8 mouse cellular contexts compared by ENCODE assay signal in the genomic region with DNA sequence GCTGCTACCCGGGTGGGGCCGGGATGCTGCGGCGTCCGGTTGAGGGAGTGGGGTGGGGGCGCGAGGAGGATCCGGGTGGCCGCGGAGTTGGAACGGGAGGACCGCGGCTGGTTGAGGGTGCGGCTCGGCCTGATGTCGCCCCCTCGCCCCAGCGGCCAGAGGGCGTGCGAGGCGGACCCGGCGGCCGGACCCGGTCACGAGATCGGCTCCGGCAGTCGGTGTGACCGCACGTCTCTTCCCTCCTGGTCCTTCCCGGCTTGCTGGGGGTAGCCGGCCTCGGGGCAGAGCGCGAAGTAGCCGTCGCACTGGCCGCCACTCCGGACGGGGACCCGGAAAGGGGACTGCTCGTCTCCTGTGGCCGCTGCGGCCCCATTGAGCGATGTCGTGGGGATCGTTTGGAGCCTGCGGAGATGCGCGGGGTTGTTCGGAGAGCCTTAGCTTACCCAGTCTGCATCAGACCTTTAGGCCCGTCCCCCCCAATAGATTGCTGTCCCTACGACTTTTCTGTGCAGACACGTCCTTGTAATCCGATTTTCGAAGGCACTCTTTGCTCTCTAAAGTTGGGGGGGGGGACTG. TPM values are rescaled to one million over a fixed set of nuclear protein-coding genes. Genes with fewer than 3 reads are reported as not detected.
DNase-seq lines count a peak whose midpoint lies in the region; ATAC-seq and TF ChIP-seq lines count a peak whose summit lies in the region.

No protein-coding gene starts in this region.

- no peaks in the 10 kb centered on the region for H3K27me3 ChIP-seq in cerebellum, adult 2 months (ENCODE audit: control insufficient read depth, insufficient read depth, low read length)
- no peaks in the 10 kb centered on the region for H3K27me3 ChIP-seq in thymus, adult 2 months (ENCODE audit: control insufficient read depth, insufficient read depth, low read length)
- H3K27me3 ChIP-seq in liver, embryonic 13.5 days: no peaks in the 10 kb centered on the region

- H3K9ac ChIP-seq in liver, embryonic 13.5 days: peak overlapping the region; percentile 92

- no peaks in the 10 kb centered on the region for H3K9me3 ChIP-seq in liver, embryonic 13.5 days (replicated peaks)

- H3K4me3 ChIP-seq in cerebellum, adult 2 months (replicated peaks; ENCODE audit: insufficient read depth, low read depth, low read length): peak overlapping the region; percentile 76
- peak overlapping the region; percentile 78 for H3K4me3 ChIP-seq in thymus, adult 2 months (ENCODE audit: control insufficient read depth, insufficient read depth, low read length)
- peak overlapping the region; percentile 97 for H3K4me3 ChIP-seq in liver, embryonic 13.5 days (replicated peaks)

- 0 out of 2 replicates have a peak overlapping the region, but pooled peaks have one; percentile 26 for H3K27ac ChIP-seq in cerebellum, adult 2 months (ENCODE audit: insufficient read depth, low read length)
- no peak overlapping the region for H3K27ac ChIP-seq in thymus, adult 2 months (ENCODE audit: control insufficient read depth, insufficient read depth, low read length)
- peak overlapping the region; percentile 78 for H3K27ac ChIP-seq in liver, embryonic 13.5 days

- DNase-seq in cerebellum, adult 2 months: no peak
- no peak for DNase-seq in cerebellum, adult 9-11 months
- DNase-seq in thymus, adult 2 months: no peak
- DNase-seq in thymus, postnatal 4 days: no peak
- no peak for DNase-seq in liver, embryonic 13.5 days
- DNase-seq in T-cell, adult 2 months (ENCODE audit: low spot score): no peak
- no peak for DNase-seq in kidney, postnatal 25 days
- no peak for DNase-seq in left cerebral cortex, postnatal 10 days (ENCODE audit: extremely low spot score in 1 of 2, low spot score in 2 of 2)

- H3K36me3 ChIP-seq in thymus, adult 2 months (ENCODE audit: control insufficient read depth, insufficient read depth, low read length): no peaks in the 10 kb centered on the region; the same call in 1 of the 2 replicates
- H3K36me3 ChIP-seq in liver, embryonic 13.5 days: no peaks in the 10 kb centered on the region

- peak; percentile 52; the same call in 1 of the 2 replicates for ATAC-seq in liver, embryonic 13.5 days (ENCODE audit: low read depth)

- WGBS in cerebellum, adult 2 months: 1% methylated on average over 53 of the region's 57 CpGs
- WGBS in thymus, adult 2 months: under 1% methylated on average over 57 of the region's 57 CpGs
- WGBS in liver, embryonic 13.5 days (ENCODE audit: insufficient replicate concordance): under 1% methylated on average over 56 of the region's 57 CpGs

- TF ChIP-seq POLR2A in cerebellum, adult 2 months (IDR thresholded peaks at IDR 0.05; ENCODE audit: borderline replicate concordance, insufficient read depth, low read length): no peak
- TF ChIP-seq POLR2A in thymus, adult 2 months (IDR thresholded peaks at IDR 0.05; ENCODE audit: control insufficient read depth, extremely low read depth, insufficient read depth, low read length, poor library complexity): no peak

- intact Hi-C loops in left cerebral cortex, postnatal 10 days (cut with DNase I): loop anchor here (5.0 kb wide), 1 partner anchor 222 kb away; no protein-coding TSS in a partner anchor

- TF ChIP-seq CTCF in cerebellum, adult 2 months (IDR thresholded peaks at IDR 0.05; ENCODE audit: borderline replicate concordance, insufficient read depth, low read depth, low read length): no peak
- no peak for TF ChIP-seq CTCF in thymus, adult 2 months (IDR thresholded peaks at IDR 0.05; ENCODE audit: borderline replicate concordance, control insufficient read depth, extremely low read depth, insufficient read depth, low read length, poor library complexity)

- peak overlapping the region; percentile 92 for H3K4me2 ChIP-seq in liver, embryonic 13.5 days

- no peaks in the 10 kb centered on the region for H3K4me1 ChIP-seq in cerebellum, adult 2 months (ENCODE audit: control insufficient read depth, insufficient read depth, low read length)
- peaks cover 6% of the 10 kb centered on the region for H3K4me1 ChIP-seq in thymus, adult 2 months (replicated peaks; ENCODE audit: control insufficient read depth, insufficient read depth, low read length)
- peaks cover 22% of the 10 kb centered on the region for H3K4me1 ChIP-seq in liver, embryonic 13.5 days (replicated peaks)

RNA-seq across cellular contexts. Expression of a gene that starts 0.4 kb away (rescaled TPM):
- 170 and 180 TPM in 2 replicates for polyA plus RNA-seq in cerebellum, adult 2 months (2012; rRNA removed)
- 38.7 and 54.5 TPM in 2 replicates for polyA plus RNA-seq in thymus, adult 2 months (2012; rRNA removed)
- 131 and 141 TPM in 2 replicates for polyA plus RNA-seq in liver, embryonic 13.5 days (2015; fragmentation: Nextera tagmentation; extraction: Ambion mirVana)
- 100 to 1,000 TPM; 224 to 239 TPM for total RNA-seq in left cerebral cortex, postnatal 10 days (2021)

RNA-seq across cellular contexts. Expression of a gene that starts 0.5 kb away (rescaled TPM):
- 6.9 TPM in 2 replicates for polyA plus RNA-seq in cerebellum, adult 2 months (2012; rRNA removed)
- 6.3 and 7.2 TPM in 2 replicates for polyA plus RNA-seq in thymus, adult 2 months (2012; rRNA removed)
- 2.8 and 2.9 TPM in 2 replicates for polyA plus RNA-seq in liver, embryonic 13.5 days (2015; fragmentation: Nextera tagmentation; extraction: Ambion mirVana)
- 1 to 10 TPM; 4.2 to 4.3 TPM for total RNA-seq in left cerebral cortex, postnatal 10 days (2021)

RNA-seq across cellular contexts. Expression of a gene that starts 17.1 kb away (rescaled TPM):
- polyA plus RNA-seq in cerebellum, adult 2 months (2012; rRNA removed): 46.5 and 48.7 TPM in 2 replicates
- polyA plus RNA-seq in thymus, adult 2 months (2012; rRNA removed): 103 TPM in 2 replicates
- polyA plus RNA-seq in liver, embryonic 13.5 days (2015; fragmentation: Nextera tagmentation; extraction: Ambion mirVana): 74.4 and 86.6 TPM in 2 replicates
- 10 to 100 TPM; 19.7 to 22.4 TPM for total RNA-seq in left cerebral cortex, postnatal 10 days (2021)

RNA-seq across cellular contexts. Expression of a gene that starts 17.6 kb away (rescaled TPM):
- polyA plus RNA-seq in cerebellum, adult 2 months (2012; rRNA removed): 94.8 and 98.5 TPM in 2 replicates
- 52.6 and 54.4 TPM in 2 replicates for polyA plus RNA-seq in thymus, adult 2 months (2012; rRNA removed)
- polyA plus RNA-seq in liver, embryonic 13.5 days (2015; fragmentation: Nextera tagmentation; extraction: Ambion mirVana): 23.4 and 23.6 TPM in 2 replicates
- total RNA-seq in left cerebral cortex, postnatal 10 days (2021): 10 to 100 TPM; 70.1 to 77.5 TPM

RNA-seq across cellular contexts. Expression of a gene that starts 37.1 kb away (rescaled TPM):
- polyA plus RNA-seq in cerebellum, adult 2 months (2012; rRNA removed): 189 and 203 TPM in 2 replicates
- polyA plus RNA-seq in thymus, adult 2 months (2012; rRNA removed): 220 and 224 TPM in 2 replicates
- 103 and 115 TPM in 2 replicates for polyA plus RNA-seq in liver, embryonic 13.5 days (2015; fragmentation: Nextera tagmentation; extraction: Ambion mirVana)
- total RNA-seq in left cerebral cortex, postnatal 10 days (2021): 100 to 1,000 TPM; 268 to 275 TPM
